Mouse (Mus musculus) right cerebral cortex, postnatal 4 days (tissue): ENCODE measurements at regions not wholly inside any gene's neighbourhood (a gene's known extent, or its start where the extent isn't known, plus 50 kb on each side); places are given as distances from the start of the nearest gene placed in this dataset.

Experiments used
- DNase-seq: peaks from one replicate; pipeline ENCODE4 v3.0.0-alpha.2; 2022

- no peak for DNase-seq
Observed at GRCm38 (mm10) chr14:67550462-67551185, 1541.6 kb upstream of the Gulo start.

DNA sequence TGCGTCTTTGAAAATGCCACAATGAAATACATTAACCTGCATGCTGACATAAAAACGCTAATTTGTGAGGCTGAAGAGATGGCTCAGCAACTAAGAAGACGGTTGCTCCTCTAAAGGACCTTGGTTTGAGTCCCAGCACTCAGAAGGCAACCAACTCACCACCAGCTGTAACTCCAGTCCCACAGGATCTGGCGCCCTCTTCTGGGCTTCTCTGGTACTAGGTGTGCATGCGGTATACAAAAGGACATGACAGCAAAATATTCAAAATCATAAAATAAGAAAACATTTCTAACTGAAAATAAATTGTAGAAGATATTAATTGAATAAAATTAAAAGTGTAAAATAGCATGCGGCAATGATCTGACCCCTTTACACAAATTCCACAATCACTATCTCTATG lies 1539.7 kb upstream of the Gulo start:
- DNase-seq = peak; percentile 9

DNA sequence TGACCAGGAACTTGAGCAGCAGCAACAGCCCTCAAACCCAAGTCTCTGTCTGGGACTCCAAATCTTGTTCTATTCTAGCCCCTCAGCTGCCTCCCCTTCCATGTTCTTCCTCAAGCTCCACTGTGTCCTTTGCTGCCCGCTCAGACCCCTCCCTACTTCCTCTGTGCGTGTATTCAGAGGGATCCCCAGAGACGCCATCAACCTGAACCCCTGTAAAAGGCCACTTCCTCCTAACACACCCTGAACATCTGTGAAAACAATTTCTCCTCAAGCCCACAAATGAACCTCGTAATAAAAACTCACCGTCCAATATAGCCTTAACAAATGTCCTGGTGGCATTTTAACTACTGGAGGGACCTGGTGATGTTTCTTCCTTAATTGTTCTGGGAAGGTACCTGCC lies 1536.0 kb upstream of the Gulo start:
- DNase-seq = no peak

DNA sequence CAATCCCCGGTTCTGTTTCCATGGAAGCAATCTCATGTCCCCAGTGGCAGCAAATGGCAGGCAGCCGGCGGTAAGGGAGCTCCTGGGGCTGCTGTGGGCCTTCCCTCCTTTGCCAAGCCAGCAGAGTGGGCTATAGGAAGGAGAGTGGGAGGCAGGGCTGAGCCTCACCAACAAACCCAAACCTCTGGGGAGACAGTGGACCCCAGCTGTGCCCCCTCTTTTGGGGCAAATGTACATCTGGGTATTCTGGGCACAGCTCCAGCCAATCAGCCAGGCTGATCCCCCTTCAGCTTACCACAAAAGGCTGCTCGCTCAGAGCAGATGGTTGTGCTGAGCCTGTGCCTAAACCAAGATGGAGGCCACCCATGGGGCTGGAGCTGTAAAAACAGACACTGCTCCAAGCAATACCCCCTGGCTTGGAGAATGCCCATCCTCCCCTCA lies 1532.3 kb upstream of the Gulo start:
- peak; percentile 39 for DNase-seq

GRCm38 (mm10) chr14:67538696-67539095 lies 1529.7 kb upstream of the Gulo start:
- no peak for DNase-seq

GRCm38 (mm10) chr14:67536787-67537659 lies 1528.0 kb upstream of the Gulo start:
- peak; percentile 65 for DNase-seq

DNA sequence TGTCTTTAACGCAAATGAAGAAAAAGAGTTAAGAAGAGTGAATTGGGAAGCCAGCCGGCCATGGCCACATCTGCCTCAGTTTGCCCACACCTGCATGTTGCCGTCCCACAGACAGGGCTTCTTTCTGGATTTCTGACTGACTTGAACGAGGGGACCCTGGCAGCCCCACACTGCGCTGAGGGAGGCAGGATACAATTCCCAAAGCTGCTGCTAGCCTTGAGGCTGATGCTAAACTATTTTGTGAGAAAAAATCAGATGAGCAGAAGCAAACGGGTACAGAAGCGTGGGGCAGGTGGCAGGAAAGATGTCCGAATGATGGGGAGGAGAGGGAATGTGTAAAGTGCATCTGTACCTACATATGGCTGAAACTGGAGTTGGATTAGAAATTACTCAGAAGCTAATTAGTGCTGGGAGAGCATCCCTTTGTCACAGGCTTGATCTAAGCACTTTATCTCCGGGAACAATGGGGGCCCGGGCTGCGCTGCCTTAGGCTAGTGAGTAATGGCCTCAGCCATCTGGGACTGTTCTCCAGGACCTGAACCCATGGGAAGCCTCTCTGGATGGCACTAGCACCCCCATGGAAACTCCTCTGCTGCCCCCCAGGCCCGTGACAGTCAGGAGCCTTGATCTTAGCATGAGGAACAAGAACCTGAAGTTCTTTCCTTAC lies 1497.9 kb upstream of the Gulo start:
- DNase-seq = no peak

- DNase-seq = no peak
Observed at GRCm38 (mm10) chr14:67492086-67492485, 1483.1 kb upstream of the Gulo start.

GRCm38 (mm10) chr14:67486676-67487075 lies 1477.7 kb upstream of the Gulo start:
- DNase-seq = no peak

- no peak for DNase-seq
Observed at GRCm38 (mm10) chr14:67485449-67485800, 1476.4 kb upstream of the Gulo start.

GRCm38 (mm10) chr14:67484533-67485448 lies 1475.8 kb upstream of the Gulo start:
- DNase-seq = no peak
